Mouse (Mus musculus): ENCODE measurements around the gene Cabin1.

Cabin1 gene

DNA sequence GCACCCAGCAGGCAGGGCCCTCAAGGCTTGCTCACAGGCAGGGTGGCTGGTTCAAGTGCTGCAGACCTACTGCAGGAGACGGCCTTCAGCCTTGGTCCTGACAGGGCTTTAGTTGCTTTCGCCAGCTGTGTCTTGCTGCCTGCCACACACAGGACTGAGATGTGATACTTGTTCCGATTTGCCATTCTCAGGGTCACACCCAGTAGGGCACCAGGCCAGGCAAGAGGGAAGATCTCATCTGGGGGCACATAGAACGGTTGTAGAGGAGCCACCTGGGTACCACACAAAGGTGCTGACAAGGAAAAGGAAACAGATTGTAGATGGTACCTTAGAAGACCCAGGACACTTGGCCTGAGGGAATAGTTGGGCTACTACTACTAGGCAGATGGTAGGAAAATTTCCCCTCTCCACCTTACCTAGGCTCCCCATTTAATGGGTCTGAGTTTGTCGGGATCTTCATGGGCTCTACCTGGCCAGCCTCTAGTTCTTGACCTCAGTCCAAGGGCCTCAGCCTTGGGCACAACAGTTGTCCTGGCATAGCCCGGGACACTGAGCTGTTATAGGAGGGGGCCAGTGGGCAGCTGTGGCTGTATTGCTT lies 99.4 kb downstream of the Cabin1 start:
- DNase-seq: no peak

DNA sequence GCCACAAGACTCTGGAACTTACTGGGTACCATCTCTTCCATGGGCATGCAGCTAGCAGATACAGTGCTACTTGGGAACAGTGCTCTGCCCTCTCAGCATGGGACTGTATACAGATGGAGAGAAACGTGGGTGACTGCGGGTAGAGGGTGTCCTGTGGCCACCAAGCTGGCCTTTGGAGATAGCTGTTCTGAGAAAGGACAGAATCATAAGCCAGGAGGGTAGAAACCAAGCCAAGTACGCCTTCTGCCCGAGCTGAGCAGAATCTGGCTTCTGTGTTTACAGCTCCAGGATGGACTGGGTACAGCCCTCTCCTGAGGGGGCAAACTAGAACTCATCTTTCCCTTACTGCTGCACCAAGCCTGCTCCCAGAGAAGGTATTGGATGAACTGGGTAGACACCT lies 101.6 kb downstream of the Cabin1 start:
- no peak for DNase-seq

DNA sequence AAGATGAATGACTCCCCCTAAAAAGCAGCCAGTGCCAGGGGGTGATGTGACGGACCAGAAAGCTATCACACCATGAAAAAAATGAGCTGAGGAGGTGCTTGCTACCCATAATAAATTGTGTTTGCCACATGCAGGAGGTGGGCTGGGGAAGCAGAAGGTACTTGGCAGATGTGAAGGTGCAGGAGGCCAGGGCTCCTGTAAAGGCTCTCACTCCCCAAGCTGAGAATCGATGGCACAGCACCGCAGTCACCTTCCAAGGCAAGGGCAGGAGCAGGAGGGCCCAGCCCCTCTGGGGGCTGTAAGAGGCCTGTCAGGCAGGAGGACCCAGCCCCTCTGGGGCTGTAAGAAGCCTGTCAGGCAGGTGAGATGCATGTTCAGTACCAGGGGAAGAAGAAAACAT lies 102.3 kb downstream of the Cabin1 start:
- no peak for DNase-seq

DNA sequence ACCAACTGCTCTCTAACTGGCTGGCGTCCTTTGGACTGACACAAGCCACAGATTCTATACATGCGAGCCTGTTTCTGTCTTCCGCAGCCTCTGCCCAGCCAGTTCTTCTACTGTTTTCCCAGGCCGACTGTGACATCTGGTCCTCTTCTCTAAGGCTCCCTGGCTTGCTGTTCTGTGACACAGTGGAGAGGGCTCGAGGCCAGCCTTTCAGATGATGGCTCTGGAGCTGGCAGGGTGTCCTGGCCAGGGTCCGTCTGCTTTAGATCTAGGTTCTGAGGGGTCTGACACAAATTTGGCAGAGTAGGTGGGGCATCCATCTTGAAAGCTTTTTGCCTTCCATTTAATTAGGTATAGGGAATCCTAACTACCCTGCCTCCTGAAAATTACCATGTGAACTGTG lies 102.8 kb downstream of the Cabin1 start:
- DNase-seq: no peak

DNA sequence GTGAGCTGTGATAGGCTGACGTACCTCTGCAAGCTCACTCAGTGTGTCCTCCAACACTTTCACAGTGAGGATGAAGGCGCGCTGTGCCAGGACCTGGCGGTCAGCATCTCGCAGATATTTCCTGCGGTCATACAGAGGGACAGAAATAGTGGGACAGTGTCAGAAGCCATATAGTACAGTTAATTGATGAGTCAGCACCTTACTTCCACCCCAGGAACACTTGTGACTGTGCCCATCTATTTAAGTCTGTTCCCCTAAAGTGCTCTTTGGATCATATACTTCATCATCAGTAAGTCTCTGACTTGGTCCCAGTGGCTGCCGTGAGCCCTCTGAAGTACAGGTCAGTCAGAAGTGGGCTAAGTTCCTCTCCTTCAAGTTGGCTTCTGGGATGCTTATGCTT lies 106.4 kb downstream of the Cabin1 start:
- DNase-seq: no peak

DNA sequence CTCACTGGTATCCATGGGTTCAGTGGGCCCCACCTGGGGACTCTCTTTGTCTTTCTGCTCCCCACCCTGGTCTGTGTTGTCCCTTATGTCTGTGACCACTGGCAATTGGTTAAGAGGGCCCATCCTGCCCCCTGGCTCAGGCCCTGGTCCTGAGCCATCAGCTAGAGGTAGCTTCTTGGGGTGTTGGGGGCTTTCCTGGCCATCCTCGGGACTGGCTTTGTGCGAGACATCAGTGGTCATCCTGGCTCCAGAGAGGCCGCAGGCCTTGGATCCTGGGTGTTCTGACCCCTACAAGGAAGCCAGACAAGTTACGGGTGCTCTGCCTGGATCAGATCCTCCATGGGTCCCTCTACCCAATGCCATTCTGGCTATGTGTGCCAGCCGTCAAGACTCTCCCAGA lies 107.0 kb downstream of the Cabin1 start:
- DNase-seq: no peak

DNA sequence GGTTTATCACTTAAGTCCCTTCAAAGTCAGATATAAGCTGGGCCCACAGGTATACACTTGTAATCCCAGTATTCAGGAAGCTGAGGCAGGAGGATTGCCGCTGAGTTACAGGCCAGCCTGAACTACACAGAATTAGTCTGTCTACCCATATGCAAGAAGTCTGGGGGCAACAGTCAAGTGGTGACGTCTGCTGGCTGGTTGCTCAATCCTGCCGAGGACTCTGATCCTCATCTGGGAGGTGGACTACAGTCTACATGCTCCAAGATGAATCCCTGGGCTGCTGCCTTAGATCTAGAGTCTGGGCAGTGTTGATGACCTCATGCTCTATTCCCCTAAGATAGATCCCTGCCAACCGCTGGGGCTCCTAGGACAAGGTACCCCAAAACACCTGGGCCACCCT lies 110.1 kb downstream of the Cabin1 start:
- DNase-seq: no peak

DNA sequence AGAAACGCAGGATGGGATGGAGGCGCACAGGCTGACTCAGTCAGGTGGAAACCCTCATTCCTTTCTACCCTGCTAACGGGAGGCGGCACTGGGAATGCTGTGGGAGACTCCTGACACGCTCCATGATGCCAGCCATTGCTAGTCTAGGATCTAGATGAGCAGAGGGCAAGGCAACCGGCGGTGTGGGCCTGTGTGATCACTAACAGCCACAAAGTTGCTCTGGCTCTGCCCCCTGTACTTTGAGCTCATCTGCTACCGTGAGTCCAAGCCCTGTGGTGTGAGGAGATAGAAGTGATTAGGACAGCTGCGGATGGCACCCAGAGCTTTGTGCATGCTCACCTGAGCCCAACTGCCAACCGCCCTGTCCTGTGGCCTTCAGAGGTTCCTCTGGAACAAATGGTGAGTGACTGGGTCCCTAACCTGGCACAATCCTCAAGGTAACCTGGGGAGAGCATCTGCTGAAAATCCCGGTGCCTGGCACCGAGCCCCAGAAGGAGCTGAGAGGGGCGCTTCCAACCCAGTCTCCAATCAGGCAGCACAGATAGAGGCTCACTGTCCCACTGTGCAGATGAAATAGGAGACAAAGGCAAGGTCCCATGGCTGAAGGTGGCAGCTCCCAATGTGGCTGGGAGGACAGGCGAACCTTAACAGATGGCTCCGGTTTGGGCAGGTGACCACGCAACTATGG lies 112.6 kb downstream of the Cabin1 start:
- no peak for DNase-seq

DNA sequence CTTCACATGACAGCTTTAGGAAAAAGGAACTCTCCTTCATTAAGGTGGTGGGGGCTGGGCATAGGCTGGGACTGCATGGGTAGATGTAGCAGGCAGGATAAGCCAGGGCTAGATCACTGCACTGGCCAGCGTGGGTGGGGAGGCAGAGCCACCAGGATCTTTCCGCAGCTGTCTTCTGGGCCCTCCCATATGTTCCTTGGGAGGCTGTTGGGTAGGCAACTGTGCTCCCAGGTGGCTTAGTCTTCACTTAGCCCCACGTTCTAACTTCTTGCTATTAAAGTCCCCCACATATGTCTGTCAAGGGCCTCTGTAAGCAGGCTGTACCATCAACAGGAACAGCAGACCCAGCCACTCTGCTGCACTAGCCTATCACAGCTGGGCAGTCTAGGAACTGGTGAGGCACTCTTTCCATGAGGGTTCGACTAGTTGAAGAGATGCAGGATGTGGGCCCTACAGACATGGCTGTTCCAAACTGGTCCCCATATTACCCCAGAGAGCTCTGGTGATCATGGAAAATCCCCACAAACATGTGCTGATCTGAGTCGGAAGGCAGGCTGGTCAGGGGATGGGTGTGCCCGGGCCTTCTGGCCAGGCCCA lies 113.7 kb downstream of the Cabin1 start:
- no peak for DNase-seq

DNA sequence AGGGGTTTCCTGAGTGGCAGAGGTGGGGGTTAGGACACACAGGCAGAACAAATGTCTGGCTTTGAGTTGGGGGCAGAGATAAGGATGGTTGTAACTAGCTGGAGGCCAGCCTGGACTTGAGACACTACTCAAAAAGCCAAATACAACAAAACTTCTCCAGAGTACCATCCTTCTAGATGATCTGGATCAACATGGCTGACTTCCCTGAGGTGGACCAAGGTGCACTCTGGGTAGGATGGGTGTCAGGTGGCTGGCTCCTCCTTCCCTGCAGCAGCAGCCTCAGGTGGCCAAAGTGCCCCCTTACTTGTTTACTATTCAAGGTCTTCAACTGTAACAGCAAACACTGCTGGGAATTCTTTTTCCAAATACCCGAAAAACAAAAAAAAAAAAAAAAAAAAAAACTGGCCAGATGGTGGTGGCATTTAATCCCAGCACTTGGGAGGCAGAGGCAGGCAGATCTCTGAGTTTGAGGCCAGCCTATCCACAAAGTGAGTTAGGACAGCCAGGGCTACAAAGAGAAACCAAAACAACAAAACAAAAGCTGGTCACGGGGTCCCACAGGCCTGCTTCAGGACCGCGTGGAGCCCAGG lies 114.6 kb downstream of the Cabin1 start:
- no peak for DNase-seq

DNA sequence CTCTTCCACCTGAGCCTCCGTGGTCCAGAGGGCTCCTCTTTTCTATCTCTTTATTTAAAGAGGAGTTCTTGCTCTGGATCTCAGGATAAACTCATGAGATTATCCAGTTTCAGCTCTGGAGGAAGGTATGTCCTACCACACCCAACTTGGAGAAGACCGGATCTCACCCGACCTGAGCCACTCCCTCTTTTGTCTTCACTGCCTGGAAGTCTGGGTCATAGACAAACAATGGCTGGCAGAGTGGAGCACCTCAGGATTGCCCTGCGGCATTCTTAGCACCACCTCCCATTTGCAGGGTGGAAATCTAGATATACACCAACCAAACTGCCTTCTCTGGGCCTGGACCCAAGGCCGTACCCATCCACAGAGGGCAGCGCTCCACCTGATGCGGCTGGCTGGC lies 115.1 kb downstream of the Cabin1 start:
- DNase-seq: no peak

DNA sequence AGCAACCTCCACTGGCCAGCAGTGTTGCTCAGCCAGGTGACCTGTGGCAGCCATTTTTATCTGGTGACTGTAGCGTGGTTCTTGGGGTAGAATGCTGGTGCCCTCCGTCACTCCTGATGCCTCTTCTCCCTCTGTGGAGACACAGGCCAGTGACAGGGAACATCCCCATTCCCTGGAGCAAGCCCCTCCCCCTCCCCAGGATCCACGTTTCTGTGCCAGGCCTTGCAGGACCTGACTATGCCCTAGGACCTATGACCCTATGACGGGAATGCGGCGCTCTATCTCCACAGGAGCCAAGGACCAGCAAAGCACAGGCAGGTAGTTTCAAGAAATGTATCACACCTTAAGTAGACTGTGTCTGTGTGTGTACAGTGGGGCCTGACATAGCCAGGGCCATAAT lies 116.0 kb downstream of the Cabin1 start:
- DNase-seq: no peak

DNA sequence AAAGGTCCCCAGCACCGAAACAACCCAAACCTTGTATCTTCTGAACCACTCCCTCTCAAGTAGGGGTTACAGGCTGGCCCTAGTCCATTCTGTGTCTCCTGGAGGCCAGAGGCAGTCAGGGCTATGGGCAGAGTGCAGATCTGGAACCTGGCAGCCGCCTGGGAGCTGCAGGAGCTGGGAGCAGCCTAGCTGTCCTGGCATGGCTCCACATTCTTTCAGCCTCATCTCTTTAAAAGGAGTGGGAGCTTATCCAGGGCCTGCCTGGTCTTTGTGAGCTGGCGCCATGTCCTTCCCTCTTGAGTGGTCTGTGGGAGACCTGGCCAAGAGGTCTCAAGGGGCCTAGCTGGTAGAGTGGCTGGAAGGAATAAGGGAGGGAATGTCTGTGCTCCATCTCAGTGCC lies 116.8 kb downstream of the Cabin1 start:
- no peak for DNase-seq

DNA sequence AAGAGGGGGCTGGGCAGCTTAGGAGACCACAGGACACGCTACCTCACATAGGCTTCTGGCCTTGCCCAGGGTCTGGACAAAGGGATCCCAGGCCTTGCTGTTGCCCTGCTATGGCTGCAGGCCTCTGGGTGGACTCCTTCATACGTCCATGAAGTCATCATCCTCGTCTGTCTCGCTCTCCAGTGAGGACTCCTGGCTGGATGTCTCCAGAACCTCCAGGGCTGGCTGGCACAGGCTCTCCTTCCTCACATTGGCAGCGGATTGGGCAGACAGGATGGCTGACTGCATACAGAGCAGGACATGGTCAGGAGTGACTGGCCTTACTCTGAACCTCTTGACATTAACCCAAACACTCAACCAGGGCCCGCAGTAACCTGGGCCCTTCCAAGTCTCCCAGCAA lies 117.7 kb downstream of the Cabin1 start:
- DNase-seq: no peak

DNA sequence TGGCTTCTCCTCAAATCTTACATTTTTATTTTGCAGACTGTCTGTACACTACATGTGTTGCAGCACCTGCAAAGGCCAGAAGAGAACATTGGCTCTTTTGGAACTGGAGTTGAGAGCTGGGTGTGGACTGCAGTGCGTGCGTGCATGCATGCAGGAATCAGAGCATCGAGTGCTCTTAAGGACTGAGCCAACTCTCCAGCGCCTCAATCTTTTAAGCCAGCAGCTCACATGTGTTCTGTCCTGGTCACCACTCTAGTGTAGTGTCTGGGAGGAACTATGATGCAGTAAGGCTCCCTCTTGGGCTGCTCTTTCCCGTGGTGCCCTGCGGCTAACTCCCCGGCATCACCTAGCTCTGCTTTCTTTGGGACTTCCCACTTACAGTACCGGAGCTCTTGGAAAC lies 118.5 kb downstream of the Cabin1 start:
- no peak for DNase-seq

DNA sequence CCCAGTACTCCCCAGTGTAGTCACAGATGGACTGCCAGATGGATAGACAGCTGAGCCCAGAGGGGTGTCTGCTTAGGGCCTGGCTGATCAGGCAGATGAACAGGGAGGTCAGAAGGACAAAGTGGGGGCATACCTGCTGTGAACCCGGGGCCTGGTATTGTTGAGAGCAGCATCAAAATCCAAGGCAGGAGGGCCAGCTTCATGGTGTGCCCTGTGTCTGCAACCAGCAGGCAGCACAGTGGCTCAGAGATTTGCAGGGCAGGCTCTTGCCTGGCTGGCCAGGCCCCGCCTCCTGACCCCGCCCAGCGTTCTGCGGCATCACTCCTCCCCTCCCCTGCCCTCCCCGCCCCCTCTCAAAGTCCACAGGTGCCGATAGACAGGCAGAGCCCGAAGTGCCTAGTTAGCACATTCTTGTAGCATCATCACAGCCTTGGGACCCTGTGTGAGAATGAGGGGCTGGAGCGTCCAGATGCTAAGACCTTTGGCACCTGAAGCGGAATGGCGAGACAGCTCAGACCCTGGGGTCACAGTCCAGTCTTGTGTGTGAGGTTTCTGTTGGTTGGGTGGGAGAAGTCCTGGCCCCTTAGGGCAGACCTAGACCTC lies 120.3 kb downstream of the Cabin1 start, which contains the start of gene Susd2:
Susd2 (minus strand) TSS at position 268 of the 603 bp plus-strand sequence.
- peak; percentile 78 for DNase-seq

DNA sequence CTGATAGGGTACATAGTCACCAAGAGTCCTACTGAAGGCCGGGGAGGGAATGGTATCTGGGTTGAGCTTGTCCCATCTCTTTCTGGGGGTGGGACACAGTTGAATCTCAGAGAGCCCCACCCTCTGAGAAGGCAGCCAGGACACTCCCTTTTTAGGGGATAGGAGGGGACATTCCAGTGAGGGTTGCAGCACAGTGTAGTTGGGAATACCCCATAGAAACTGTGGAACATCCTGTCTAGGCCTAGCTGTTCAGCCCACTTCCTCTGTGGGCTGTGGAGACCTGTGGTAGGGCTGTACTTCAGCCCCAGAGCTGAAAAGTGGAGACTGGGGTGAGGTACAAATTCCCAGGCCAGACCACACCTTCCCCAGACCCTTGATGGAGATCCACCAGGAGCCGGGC lies 121.2 kb downstream of the Cabin1 start:
- no peak for DNase-seq

DNA sequence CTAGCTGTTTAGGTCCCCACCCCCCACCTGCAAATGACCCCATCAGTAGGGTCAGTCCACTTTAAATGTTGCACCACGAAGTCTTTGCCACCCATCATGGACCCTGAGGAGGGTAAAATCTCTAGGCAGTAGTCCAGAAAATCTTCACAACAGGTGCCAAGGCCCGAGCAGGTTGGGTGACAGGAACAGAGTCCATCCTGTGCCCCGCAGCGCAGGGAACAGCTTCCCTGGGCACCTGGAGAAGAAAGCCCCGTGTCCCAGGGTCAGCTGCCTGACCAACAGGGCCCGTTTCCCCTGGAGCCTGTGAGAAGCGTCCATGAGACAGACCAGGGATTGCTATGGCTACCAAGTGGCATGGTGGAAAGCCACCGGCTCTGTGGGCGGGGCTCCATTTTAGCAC lies 121.7 kb downstream of the Cabin1 start:
- no peak for DNase-seq

DNA sequence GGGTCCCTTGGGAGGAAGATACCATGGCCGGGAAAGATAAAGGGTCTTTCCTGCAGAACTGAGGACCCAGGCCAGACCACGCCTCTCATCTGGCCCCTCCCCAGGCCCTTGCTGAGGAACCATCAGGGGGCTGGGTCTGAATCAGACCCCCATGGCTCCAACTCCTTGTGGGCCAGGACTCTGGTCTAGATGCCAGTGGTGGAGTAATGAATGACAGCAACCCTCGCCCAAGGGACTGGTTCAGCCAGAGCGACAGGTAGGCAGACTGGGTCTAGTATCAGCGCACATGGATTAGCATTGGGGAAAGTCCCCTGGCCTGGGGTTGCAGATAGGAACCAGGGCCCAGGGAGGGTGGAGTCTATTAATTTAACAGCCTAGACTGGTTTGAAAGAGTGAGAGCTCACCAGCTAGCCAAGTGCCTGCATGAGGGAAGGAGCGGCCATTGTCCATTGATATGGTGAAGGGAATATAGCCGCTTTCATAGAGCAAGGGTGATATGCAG lies 122.4 kb downstream of the Cabin1 start:
- DNase-seq: no peak

DNA sequence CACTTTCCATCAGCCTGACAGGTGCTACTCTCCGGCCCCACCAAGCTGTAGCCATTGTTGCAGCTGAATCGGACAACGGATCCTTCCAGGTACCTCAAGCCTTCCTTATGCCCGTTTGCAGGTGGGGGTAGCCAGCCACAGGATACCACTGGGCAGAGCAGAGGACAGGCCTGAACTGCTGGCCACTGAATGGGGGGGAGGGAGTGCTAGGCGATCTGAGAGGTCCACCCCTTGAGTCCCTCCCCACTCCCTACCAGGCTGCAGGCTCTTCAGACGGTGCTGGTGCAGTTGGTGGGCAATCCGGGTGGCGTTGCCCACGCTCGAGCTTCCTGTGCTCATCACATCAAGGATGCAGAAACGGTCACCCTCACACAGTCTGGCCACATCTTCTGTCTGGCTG lies 126.4 kb downstream of the Cabin1 start:
- DNase-seq: no peak

DNA sequence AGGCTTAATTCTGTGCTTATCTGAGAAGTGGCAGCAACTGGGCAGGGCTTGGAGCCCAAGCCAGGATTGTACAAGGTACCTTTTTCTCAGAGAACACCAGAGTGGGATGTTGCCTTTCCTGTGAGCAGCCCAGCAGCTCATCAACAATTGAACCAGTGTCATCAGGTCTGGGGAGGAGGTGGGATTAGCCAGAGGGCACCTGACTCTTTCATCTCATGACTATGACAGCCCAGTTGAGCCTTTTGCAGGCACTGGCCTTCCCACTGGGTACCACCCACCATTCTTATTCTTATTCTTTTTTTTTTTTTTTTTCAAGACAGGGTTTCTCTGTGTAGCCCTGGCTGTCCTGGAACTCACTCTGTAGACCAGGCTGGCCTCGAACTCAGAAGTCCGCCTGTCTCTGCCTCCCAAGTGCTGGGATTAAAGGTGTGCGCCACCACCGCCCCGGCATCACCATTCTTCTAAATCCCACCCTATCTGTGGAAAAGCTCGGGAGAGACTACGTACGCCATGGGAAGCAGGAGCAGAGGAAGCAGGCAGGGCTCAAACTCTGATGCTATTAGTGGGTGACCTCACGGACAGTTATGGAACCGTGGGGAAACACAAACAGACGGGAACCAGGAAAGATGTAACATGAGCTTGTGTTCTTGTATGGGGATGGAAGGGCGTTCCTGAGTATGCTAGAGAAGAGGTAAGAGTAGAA lies 127.9 kb downstream of the Cabin1 start:
- no peak for DNase-seq

DNA sequence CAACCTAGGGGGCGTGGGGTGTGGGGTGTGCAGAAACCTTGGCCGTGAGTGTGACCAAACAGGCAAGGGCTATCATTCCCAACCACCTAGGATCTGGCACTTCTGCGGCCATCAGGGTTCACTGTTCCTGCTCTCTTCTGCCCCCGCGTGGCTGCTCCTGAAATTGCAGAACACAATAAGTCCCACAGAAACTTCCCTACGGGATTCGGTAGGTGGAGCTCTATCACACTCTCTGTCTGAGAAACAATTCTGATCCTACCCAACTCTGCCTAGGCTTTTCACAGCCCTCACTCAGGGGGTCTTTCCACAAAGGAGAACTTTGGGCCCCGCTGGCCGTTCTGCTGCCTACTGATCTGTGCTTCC lies 128.5 kb downstream of the Cabin1 start:
- peak; percentile 76 for DNase-seq

Data from retina, postnatal 1 day (tissue).